Mouse (Mus musculus) liver, embryonic 14.5 days (tissue): ENCODE results near the gene Bmi1.

ENCODE experiments used
- CTCF ChIP-seq: IDR thresholded peaks from 2 replicates; pipeline ENCODE4 v1.5.1; 2016; ENCODE audit warnings: antibody characterized with exemption, low read depth, control low read depth
- EP300 ChIP-seq: IDR thresholded peaks from 2 replicates; pipeline ENCODE4 v1.6.1; 2016; ENCODE audit warnings: antibody characterized with exemption, low read depth

- no peak for TF ChIP-seq CTCF
- TF ChIP-seq EP300: no peak
Measured at GRCm38 (mm10) chr2:18690055-18690691, 13.4 kb downstream of the Bmi1 start.
